Mouse (Mus musculus) right cerebral cortex, postnatal 25 days (tissue): ENCODE results near the gene Chtop.
A peak's percentile ranks its signal among the peaks of the same experiment; 100 is the strongest.

Experiments used
- DNase-seq: peaks from one replicate; pipeline ENCODE4 v3.0.0; 2022

Gene Chtop

GRCm38 (mm10) chr3:90509747-90510123 is 437 bp upstream of the Chtop start:
- no peak for DNase-seq

GRCm38 (mm10) chr3:90508287-90508949 is 880 bp downstream of the Chtop start:
- DNase-seq, result no peak

- DNase-seq, result no peak
Observed at GRCm38 (mm10) chr3:90506362-90506761, 2.9 kb downstream of the Chtop start.

GRCm38 (mm10) chr3:90505216-90505615 is 4.1 kb downstream of the Chtop start:
- no peak for DNase-seq

- no peak for DNase-seq
Observed at GRCm38 (mm10) chr3:90503444-90503843, 5.9 kb downstream of the Chtop start.

- no peak for DNase-seq
Observed at GRCm38 (mm10) chr3:90497597-90497996, 11.7 kb downstream of the Chtop start.

- DNase-seq, result no peak
Observed at GRCm38 (mm10) chr3:90495850-90496525, 13.3 kb downstream of the Chtop start.

- DNase-seq, result no peak
Observed at GRCm38 (mm10) chr3:90493831-90494540, 15.3 kb downstream of the Chtop start.

- DNase-seq, result no peak
Observed at GRCm38 (mm10) chr3:90491350-90491749, 17.9 kb downstream of the Chtop start.

- peak; percentile 93 for DNase-seq
Observed at GRCm38 (mm10) chr3:90490696-90491256, 18.5 kb downstream of the Chtop start, which contains the start of gene Snapin. TSS of gene Snapin (minus strand) at chr3:90491033.

GRCm38 (mm10) chr3:90488576-90488975 is 20.7 kb downstream of the Chtop start:
- no peak for DNase-seq

- no peak for DNase-seq
Observed at GRCm38 (mm10) chr3:90486998-90487397, 22.3 kb downstream of the Chtop start.

- DNase-seq, result peak; percentile 96
Observed at GRCm38 (mm10) chr3:90475831-90476611, 33.3 kb downstream of the Chtop start, which contains the start of gene Ilf2. TSS of gene Ilf2 (plus strand) at chr3:90476126.

GRCm38 (mm10) chr3:90475151-90475830 is 34.0 kb downstream of the Chtop start:
- no peak for DNase-seq

GRCm38 (mm10) chr3:90472213-90472612 is 37.1 kb downstream of the Chtop start:
- DNase-seq, result no peak

GRCm38 (mm10) chr3:90467618-90468300 is 41.5 kb downstream of the Chtop start:
- DNase-seq, result no peak

- peak; percentile 45 for DNase-seq
Observed at GRCm38 (mm10) chr3:90466311-90466766, 43.0 kb downstream of the Chtop start.

GRCm38 (mm10) chr3:90465686-90466310 is 43.5 kb downstream of the Chtop start, which contains the start of gene Npr1:
TSS of gene Npr1 (minus strand) at chr3:90465866.
- DNase-seq, result no peak

- no peak for DNase-seq
Observed at GRCm38 (mm10) chr3:90465081-90465685, 44.1 kb downstream of the Chtop start.

- DNase-seq, result no peak
Observed at GRCm38 (mm10) chr3:90464552-90465080, 44.7 kb downstream of the Chtop start.
